Mouse (Mus musculus): ENCODE measurements around the gene Trit1.

The Trit1 gene

DNA sequence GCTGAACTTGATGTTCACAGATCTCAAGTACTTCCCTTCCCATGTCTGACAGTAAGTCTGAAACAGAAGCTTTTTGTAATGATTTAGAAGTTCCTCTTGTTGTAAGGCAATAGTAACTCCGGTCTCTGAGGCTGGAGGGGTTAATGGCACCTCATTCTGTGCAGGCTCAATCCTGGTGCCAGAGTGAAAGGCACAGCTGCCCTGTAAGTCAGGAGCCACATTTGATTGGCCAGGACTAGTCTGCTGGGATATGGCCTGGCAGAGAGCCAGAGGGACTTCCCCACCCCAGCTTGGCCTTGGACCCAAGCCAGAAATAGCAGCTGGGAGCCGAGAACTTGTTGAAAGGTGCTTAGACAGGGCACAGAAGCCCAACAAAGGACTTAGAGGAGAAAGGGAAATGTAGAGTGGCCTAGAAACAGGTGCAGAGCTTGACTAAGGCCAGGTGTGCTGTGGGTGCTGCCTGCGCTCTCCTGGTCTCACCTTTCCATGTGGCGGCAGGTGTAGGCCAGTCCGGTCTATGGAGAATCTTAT is 34.3 kb downstream of the Trit1 start:
- DNase-seq (ENCODE audit: low spot score in 2 of 2): peak; percentile 26 to 52

DNA sequence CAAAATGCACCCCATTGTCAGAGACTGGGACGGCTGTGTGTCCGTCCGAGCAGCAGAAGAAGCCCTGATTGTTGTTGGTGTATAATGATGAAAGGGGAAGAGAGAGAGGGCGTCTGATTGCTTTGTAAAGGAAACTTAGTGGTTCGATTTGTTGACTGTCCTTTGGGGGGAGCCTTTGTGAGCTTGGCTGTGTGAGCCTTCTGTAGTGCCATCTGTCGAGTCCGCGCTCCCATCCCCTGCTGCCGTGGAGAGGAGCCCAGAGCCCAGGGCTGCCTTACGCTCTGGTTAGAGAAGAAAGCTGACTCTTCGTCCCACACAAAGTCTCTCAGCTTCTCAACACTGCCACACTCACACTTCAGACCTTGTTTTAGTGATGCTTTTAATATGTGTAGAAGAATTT is 36.8 kb downstream of the Trit1 start:
- no peak for DNase-seq (ENCODE audit: low spot score in 2 of 2)

DNA sequence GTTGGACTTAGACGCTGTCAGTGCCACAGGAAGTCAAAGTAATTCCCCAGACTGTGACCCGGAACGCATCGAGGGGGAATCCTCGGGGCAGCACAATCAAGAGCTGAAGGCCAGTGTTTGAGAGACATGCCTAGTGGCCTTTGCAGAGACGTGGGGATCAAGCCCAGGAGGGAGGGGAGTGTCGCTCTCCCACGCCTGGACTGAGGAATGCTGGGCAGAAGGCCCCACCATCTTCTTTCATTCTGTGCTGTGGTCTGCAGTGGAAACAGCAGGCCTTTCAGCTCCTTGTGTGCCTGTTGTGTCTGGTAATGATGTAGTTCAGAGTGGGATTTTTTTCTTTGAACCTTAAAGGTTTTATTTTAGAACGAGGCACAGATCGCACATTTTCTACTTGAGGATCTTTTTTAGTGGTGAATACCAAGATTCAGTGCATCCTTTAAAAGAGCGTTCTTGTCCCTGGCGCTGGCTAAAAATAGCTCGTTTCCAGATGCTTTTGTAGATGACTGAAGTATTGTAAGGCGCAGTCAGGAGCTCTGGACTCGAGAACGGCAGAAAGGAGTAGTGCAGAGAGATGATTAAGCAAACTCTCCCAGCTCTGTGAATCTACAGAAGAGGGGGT is 37.9 kb downstream of the Trit1 start:
- no peak for DNase-seq (ENCODE audit: low spot score in 2 of 2)

DNA sequence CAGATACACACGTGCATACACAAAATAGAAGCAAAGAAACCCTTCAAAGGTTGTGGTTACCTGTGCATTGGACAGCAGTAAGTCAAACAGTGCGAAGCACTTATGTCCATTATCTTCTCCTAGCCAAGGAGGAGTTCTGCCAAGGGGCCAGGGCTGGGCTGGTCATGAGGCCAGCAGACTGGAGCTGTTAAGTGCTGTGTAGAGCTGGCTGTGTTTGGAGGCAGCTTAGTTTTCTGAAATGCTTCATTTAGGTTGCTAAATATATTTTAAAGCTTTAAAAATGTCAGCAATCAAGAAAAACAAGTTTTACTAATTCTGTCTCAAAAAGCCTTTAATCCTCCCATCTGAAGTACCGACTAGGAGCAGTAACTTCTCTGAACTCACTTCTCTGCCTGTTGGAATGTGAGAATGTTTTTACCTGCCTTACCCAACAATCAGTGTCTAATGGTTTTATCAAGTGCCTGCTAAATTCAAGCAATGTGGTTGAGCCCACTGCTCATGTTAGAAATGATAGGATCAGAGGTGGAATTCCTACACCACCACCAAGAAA is 40.2 kb downstream of the Trit1 start:
- DNase-seq (ENCODE audit: low spot score in 2 of 2): no peak

DNA sequence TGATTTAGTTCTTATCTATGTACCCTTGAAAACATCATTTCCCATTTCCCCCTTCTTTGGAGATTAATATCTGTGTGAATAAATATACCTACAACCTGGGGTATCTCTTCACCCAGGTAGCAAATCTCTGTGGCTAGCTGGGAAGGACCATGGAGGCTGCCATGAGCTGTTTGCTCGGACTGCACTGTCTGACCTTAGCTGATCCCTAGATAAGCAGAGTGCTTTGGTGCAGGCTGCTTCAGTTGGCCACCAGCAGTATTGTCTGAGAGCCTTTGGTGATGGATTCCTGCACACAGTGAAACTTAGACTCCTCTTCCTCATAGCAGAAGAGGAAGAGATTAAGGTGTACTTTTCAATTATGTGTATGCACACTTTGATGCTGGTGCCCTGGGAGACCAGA is 41.6 kb downstream of the Trit1 start:
- DNase-seq (ENCODE audit: low spot score in 2 of 2): no peak

DNA sequence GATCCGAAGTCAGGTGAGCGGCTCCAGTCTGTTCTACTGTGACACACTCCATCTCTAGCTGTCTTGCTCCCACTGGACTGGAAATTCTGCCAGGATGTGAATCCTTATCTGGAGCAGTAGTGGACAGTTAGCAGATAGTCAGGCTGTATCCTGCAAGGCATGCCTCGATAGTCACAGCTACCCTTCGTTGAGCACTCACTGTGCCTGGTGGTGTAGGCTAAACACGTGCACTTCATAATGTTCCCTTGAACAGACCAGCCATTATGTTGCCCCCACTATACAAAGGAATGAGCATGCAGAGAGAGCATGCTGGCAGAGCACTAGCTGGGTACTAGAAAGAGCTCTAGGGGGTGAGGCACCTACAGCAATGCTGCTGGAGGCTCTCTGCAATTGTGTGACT is 45.3 kb downstream of the Trit1 start:
- no peak for DNase-seq (ENCODE audit: low spot score in 2 of 2)

DNA sequence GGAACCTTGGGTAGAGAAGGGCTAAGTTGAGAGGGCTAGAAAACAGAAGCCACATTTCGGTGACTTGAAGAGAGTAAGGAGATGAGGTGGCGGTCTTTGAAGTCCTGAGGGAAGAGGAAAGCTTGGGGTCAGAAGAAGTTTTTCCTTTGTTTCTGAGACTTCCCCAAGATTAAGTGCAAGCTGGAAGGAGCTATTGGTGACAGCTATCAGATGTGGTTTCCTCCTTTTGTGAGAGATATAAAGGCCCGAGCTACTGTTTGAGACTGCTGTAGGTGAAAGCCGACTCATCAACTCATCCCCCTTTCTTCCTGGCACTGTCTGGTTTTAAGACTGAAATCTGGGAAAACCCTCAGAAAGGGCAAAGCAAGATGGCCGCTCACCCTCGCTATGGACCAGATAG is 52.2 kb downstream of the Trit1 start:
- DNase-seq (ENCODE audit: low spot score in 2 of 2): no peak

DNA sequence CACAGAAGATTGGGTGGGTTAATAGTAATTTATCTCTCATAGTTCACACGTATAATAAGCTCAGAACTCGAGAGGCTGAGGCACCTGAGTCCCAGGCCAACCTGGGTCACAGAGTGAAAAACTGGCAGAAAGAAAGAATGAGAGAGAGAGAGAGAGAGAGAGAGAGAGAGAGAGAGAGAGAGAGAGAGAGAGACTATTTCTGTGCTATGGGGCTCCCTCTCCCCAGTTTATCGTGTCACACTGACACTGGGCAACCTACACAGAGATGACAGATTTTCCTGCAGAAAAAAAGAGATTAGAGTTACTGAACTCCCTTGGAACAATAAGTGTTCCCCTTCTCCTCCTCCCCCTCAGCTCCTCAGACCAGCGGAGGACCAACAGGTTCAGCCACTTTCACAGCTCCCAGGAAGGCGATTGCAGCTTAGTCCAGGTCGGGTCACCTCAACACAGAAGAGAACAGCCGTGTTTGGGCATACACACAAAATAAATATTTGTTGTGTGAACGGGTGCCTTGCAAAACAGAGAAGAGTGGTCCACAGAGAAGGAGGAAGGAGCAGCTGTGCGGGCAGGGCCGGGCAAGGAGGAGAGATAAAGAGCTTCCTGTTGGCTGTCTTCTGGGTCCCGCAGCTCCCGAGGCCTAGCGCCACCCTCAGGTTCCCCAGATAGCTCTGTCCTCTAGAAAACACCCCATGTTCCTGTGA is 55.0 kb downstream of the Trit1 start:
- peak; percentile 18 to 42 for DNase-seq (ENCODE audit: low spot score in 2 of 2)

DNA sequence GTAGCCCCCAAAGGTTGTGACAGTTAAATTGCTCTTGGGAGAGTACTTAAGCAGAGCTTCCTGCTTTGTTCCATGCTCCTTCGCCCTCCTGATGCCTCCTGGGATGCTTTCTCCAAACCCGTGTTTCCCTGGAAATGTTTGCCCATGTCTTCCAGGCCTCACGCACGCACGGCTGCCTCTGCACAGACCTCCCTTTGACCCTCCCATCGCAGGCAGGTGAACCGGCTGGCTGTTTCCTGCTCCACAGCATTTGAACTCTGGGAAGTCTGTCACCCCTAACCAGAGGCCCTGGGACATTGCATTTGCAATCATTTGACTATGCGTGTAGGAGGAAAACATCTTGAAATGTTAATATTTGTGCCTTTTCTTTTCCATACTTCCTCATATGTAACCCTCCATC is 60.5 kb downstream of the Trit1 start:
- DNase-seq (ENCODE audit: low spot score in 2 of 2): no peak

DNA sequence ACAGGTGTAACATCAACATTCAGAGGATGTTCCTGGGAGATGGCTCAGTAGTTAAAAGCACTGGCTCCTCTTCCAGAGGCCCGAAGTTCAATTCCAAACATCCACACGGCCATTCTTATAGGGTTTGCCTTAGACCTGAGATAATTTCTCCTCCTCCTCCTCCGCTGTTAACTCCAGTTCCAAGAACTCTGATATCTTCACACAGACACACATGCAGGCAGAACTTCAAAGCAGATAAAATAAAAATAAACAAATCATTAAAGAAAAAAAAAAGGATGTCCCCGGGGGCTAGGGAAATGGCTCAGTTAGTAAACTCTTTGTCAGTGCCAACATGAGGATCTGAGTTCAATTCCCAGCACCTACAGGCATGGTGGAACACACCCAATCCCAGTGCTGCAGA is 61.8 kb downstream of the Trit1 start:
- no peak for DNase-seq (ENCODE audit: low spot score in 2 of 2)

DNA sequence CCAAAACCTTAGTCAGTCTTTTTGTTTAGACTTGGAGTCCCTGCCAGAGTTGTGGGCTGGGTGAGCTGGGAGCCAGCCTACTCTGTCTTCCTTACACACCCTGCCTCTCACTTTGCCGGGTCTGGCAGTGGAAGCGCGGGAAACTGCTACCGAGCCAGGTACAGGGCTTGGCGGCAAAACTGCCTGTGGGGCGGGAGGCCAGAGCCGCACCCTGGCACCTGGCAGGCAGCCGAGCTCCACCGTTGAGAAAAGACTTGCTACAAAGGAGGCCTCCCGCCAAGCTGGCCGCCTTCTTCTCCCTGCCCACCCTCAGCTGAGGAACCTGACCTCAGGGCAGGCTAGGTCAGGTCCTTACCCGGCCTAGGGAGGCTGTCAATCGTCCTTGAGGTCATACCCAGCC is 64.4 kb downstream of the Trit1 start:
- DNase-seq (ENCODE audit: low spot score in 2 of 2): peak; percentile 40 to 60

DNA sequence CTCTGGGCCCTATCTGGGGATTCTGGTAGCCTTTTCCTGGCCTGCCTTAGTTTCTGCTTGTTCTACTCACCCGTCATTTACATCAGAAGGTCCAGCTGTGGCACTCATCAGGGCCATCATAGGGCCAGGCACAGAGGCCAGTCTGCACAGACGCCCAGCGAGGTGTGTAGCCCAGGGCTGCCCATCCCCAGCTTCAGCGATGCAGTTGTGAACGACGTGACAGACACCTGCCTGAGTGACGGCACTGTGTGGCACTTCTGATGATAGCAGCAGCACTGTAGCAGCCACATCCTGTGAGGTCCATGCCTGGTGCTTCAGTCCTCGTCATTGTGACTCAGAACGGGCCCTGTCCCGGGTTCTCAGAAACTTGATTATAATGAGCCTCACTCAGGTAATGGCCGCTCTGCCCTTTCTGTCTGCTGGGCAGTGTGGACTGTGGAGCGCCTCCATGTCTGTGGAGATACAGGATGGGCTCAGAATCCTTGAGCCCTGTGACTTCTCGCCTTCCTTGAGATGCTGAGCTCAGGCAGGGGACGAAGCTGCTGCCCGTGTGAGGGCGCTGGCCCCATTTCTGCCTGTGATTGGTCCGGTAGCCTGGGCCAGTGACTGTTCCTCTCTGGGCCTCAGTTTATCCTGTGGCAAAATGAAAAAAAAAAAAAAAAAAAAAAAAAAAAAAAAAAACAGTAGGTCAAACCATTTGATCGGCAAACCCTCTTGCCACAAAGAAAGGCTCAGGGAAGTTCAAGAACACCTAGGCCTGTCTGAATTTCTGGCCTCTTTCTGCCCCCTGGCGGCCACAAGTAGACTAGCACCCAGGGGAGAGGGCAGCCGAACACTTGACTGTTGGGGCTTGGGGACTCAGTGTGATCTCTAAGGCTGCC is 66.1 kb downstream of the Trit1 start:
- peak; percentile 40 to 64 for DNase-seq (ENCODE audit: low spot score in 2 of 2)

DNA sequence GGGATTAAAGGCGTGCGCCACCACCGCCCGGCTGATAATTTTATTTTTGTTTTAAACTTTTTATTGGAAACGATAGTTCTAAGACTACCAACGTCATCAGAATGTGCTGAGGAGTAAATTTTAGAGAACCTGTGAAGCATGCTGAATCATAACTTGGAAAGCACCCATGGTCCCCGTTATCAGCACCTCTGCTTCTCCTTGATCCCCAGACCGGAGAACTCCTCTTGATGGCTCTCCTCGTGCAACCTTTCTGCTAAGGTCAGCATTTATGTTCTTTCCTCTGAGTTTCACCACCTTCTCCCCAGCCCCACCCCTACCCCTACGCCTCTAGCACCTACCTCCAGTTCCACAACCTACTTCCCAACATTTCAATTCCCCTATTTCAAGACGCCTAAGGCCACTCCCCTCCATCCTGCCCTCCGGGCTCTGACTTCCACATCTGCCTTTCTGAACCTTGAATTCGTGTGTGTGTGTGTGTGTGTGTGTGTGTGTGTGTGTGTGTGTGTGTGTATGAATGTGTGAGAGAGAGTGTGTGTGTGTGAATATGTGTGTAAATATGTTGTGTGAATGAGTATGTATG is 67.0 kb downstream of the Trit1 start:
- no peak for DNase-seq (ENCODE audit: low spot score in 2 of 2)

DNA sequence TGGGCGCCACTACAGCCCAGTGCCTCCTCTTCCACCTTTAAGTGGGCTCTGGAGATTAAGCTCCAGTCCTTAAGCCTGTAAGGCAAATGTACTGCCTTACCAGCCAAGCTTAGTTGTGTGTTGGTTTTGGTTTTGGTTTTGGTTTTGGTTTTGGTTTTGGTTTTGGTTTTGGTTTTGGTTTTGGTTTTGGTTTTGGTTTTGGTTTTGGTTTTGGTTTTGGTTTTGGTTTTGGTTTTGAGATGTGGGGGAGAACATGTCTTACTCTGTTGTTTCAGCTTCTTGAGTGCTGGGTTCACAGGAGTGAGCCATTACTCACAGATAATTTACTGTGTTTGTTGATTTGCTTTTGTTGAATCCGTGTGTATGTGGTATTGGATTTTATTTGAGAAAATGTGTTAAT is 68.9 kb downstream of the Trit1 start:
- no peak for DNase-seq (ENCODE audit: low spot score in 2 of 2)

DNA sequence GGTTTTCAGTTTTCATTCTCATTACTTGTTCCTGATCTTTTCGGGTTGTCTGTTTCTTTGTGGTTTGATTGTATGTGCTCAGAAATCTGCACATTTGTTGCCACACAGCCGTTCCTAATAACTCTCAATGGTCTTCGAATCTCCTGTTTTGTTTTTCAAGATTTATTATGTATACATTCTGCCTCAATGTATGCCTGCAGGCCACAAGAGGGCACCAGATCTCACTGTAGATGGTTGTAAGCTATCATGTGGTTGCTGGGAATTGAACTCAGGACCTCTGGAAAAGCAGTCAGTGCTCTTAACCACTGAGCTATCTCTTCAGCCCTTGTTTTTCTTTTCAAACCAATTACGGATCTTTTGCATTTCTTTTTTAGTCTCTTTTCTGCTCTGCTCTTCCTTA is 70.0 kb downstream of the Trit1 start:
- DNase-seq (ENCODE audit: low spot score in 2 of 2): no peak

DNA sequence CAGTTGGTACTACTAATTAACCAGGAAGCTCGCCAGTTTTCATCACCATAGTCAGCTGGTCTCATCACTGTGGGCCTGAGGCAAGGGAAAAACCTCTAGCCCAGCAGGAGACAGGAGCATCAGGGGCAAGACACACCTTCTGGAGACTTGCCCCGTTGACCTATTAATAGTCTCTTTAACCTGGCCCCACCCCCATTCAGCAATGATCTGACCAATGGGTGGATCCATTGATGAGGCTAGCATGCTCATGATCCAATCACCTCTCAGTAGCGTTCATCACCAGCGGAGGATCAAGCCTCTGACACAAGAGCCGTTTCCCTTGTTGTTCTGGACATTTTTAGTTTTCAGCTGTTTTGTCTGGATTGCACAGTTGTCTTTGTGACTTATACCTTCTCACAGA is 76.2 kb downstream of the Trit1 start:
- no peak for DNase-seq (ENCODE audit: low spot score in 2 of 2)

DNA sequence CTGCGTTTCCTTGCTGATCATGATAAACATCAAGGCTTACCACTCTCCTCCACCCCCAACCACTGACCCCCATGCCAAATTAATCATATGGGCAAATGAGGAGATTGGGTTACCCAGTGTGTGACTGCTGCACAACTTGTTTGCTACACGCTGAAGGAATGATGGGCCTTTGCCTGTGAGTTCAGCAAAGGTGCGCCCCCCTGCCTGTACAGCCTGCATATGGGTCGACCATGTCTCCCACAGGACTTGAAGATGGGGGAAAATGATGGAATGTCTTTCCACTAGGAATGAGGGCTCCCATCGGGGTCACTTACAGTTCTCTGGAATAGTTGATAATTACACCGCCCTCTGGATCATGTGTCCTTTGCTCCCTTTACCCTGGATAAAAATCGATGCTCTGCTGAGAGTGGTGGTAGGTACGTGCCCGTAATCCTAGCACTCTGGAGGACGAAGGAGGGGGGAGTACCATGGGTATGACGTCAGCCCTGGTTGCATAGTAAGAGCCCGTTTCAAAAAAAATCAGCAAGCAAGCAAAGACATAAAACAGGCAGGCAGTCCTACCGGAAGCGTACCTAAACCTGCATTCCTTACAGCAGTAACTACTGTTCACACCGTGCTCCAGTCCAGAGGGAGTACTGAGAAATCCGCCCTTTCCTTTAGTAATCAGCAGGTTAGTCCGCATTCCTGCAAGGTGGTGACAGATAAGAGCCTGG is 76.8 kb downstream of the Trit1 start:
- no peak for DNase-seq (ENCODE audit: low spot score in 2 of 2)

DNA sequence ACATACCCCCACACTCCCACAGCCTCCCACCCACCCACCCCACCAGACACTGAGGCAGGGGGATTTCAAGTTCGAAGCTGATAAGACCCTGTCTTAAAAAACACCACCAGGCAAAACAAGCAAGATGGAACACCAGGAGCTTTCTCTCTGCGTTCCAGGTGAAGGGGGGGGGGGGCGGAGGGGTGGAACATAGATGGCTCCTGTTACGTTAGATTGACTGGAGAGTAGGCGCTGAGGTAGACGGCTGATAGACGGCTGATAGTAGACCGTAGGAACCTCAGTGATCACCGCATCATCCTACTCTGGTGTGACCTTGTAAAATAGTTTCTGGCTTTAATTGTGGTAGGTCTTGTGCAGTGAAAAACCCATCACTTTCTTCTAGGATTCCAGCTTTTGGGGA is 77.5 kb downstream of the Trit1 start:
- no peak for DNase-seq (ENCODE audit: low spot score in 2 of 2)

Measured in spleen, postnatal 14 days (tissue).